Mouse (Mus musculus): Measurements from ENCODE around the gene H13.
"Not testable (repeated sequence)": the region's sequence is repeated elsewhere in the genome, so short reads cannot be mapped to it uniquely, and the experiment has no call there.

H13 gene

GRCm38 (mm10) chr2:152661163-152661562 is 8.1 kb upstream of the H13 start:
- no peak for DNase-seq (ENCODE audit: low spot score in 2 of 2)

- DNase-seq (ENCODE audit: low spot score in 2 of 2) = not testable (repeated sequence)
Observed at GRCm38 (mm10) chr2:152666191-152666590, 3.1 kb upstream of the H13 start.

- no peak for DNase-seq (ENCODE audit: low spot score in 2 of 2)
Observed at GRCm38 (mm10) chr2:152669639-152670484, 601 bp downstream of the H13 start.

GRCm38 (mm10) chr2:152670983-152671641 is 1.9 kb downstream of the H13 start:
- DNase-seq (ENCODE audit: low spot score in 2 of 2) = no peak

- DNase-seq (ENCODE audit: low spot score in 2 of 2) = peak in 1 of 2 experiments; percentile 37
Observed at GRCm38 (mm10) chr2:152671642-152671999, 2.4 kb downstream of the H13 start.

GRCm38 (mm10) chr2:152672166-152672565 is 2.9 kb downstream of the H13 start:
- no peak for DNase-seq (ENCODE audit: low spot score in 2 of 2)

GRCm38 (mm10) chr2:152674148-152674547 is 4.9 kb downstream of the H13 start:
- DNase-seq (ENCODE audit: low spot score in 2 of 2) = no peak

GRCm38 (mm10) chr2:152675252-152675791 is 6.1 kb downstream of the H13 start:
- no peak for DNase-seq (ENCODE audit: low spot score in 2 of 2)

- DNase-seq (ENCODE audit: low spot score in 2 of 2) = no peak
Observed at GRCm38 (mm10) chr2:152678302-152678701, 9.0 kb downstream of the H13 start.

GRCm38 (mm10) chr2:152678925-152679324 is 9.7 kb downstream of the H13 start:
- no peak for DNase-seq (ENCODE audit: low spot score in 2 of 2)

- DNase-seq (ENCODE audit: low spot score in 2 of 2) = no peak
Observed at GRCm38 (mm10) chr2:152679701-152680355, 10.6 kb downstream of the H13 start.

- DNase-seq (ENCODE audit: low spot score in 2 of 2) = no peak
Observed at GRCm38 (mm10) chr2:152683086-152683485, 13.8 kb downstream of the H13 start.

GRCm38 (mm10) chr2:152686399-152686798 is 17.1 kb downstream of the H13 start:
- DNase-seq (ENCODE audit: low spot score in 2 of 2) = no peak

GRCm38 (mm10) chr2:152686806-152687267 is 17.6 kb downstream of the H13 start, which contains the start of gene Mcts2:
Mcts2 (plus strand) TSS chr2:152687035.
- peak; percentile 91 to 93 for DNase-seq (ENCODE audit: low spot score in 2 of 2)

GRCm38 (mm10) chr2:152691564-152692217 is 22.4 kb downstream of the H13 start:
- DNase-seq (ENCODE audit: low spot score in 2 of 2) = no peak

- DNase-seq (ENCODE audit: low spot score in 2 of 2) = no peak
Observed at GRCm38 (mm10) chr2:152693233-152693632, 24.0 kb downstream of the H13 start.

- no peak for DNase-seq (ENCODE audit: low spot score in 2 of 2)
Observed at GRCm38 (mm10) chr2:152693735-152694134, 24.5 kb downstream of the H13 start.

- DNase-seq (ENCODE audit: low spot score in 2 of 2) = no peak
Observed at GRCm38 (mm10) chr2:152694708-152695107, 25.4 kb downstream of the H13 start.

- no peak for DNase-seq (ENCODE audit: low spot score in 2 of 2)
Observed at GRCm38 (mm10) chr2:152696016-152696415, 26.8 kb downstream of the H13 start.

GRCm38 (mm10) chr2:152696476-152697164 is 27.4 kb downstream of the H13 start:
- DNase-seq (ENCODE audit: low spot score in 2 of 2) = peak; percentile 82 to 86

- no peak for DNase-seq (ENCODE audit: low spot score in 2 of 2)
Observed at GRCm38 (mm10) chr2:152700138-152700537, 30.9 kb downstream of the H13 start.

All from right cerebral cortex, postnatal 36 days (tissue).